Mouse (Mus musculus): Measurements from ENCODE around the gene Abcb4. TPM values are rescaled to one million over a fixed set of nuclear protein-coding genes. Genes with fewer than 3 reads are reported as not detected.
A peak's percentile ranks its signal among the peaks of the same experiment; 100 is the strongest.
"Not testable (repeated sequence)": the region's sequence is repeated elsewhere in the genome, so short reads cannot be mapped to it uniquely, and the experiment has no call there.

Gene Abcb4
- total RNA-seq, 2 experiments from 2014 or later = 229 to 435 TPM

GRCm38 (mm10) chr5:8902141-8902817, 8.8 kb downstream of the Abcb4 start:
- no peak for ATAC-seq (replicated peaks; ENCODE audit: low FRiP score, poor library complexity, severe bottlenecking)

- no peak for ATAC-seq (replicated peaks; ENCODE audit: low FRiP score, poor library complexity, severe bottlenecking)
Observed at GRCm38 (mm10) chr5:8904539-8904938, 11.0 kb downstream of the Abcb4 start.

GRCm38 (mm10) chr5:8911567-8912198, 18.2 kb downstream of the Abcb4 start:
- no peak for ATAC-seq (replicated peaks; ENCODE audit: low FRiP score, poor library complexity, severe bottlenecking)

- no peak for ATAC-seq (replicated peaks; ENCODE audit: low FRiP score, poor library complexity, severe bottlenecking)
Observed at GRCm38 (mm10) chr5:8916400-8916799, 22.9 kb downstream of the Abcb4 start.

GRCm38 (mm10) chr5:8917069-8917468, 23.6 kb downstream of the Abcb4 start:
- ATAC-seq (replicated peaks; ENCODE audit: low FRiP score, poor library complexity, severe bottlenecking) = no peak

- no peak for ATAC-seq (replicated peaks; ENCODE audit: low FRiP score, poor library complexity, severe bottlenecking)
Observed at GRCm38 (mm10) chr5:8928440-8928839, 34.9 kb downstream of the Abcb4 start.

- peak; percentile 37; the same call in 1 of the 2 replicates for ATAC-seq (replicated peaks; ENCODE audit: low FRiP score, poor library complexity, severe bottlenecking)
Observed at GRCm38 (mm10) chr5:8937965-8938364, 44.4 kb downstream of the Abcb4 start.

- ATAC-seq (replicated peaks; ENCODE audit: low FRiP score, poor library complexity, severe bottlenecking) = not testable (repeated sequence)
Observed at GRCm38 (mm10) chr5:8941266-8941665, 47.7 kb downstream of the Abcb4 start.

GRCm38 (mm10) chr5:8943836-8944235, 50.3 kb downstream of the Abcb4 start:
- no peak for ATAC-seq (replicated peaks; ENCODE audit: low FRiP score, poor library complexity, severe bottlenecking)

GRCm38 (mm10) chr5:8947423-8948110, 54.0 kb downstream of the Abcb4 start:
- no peak for ATAC-seq (replicated peaks; ENCODE audit: low FRiP score, poor library complexity, severe bottlenecking)

GRCm38 (mm10) chr5:8953660-8954059, 60.1 kb downstream of the Abcb4 start:
- no peak for ATAC-seq (replicated peaks; ENCODE audit: low FRiP score, poor library complexity, severe bottlenecking)

GRCm38 (mm10) chr5:8955544-8955943, 62.0 kb downstream of the Abcb4 start:
- ATAC-seq (replicated peaks; ENCODE audit: low FRiP score, poor library complexity, severe bottlenecking) = no peak

- 0 out of 2 replicates have a peak, but pooled peaks have one; percentile 48 for ATAC-seq (replicated peaks; ENCODE audit: low FRiP score, poor library complexity, severe bottlenecking)
Observed at GRCm38 (mm10) chr5:8960534-8960933, 67.0 kb downstream of the Abcb4 start.

- ATAC-seq (replicated peaks; ENCODE audit: low FRiP score, poor library complexity, severe bottlenecking) = no peak
Observed at GRCm38 (mm10) chr5:8964487-8964886, 71.0 kb downstream of the Abcb4 start.

GRCm38 (mm10) chr5:8970694-8971093, 77.2 kb downstream of the Abcb4 start:
- no peak for ATAC-seq (replicated peaks; ENCODE audit: low FRiP score, poor library complexity, severe bottlenecking)

- no peak for ATAC-seq (replicated peaks; ENCODE audit: low FRiP score, poor library complexity, severe bottlenecking)
Observed at GRCm38 (mm10) chr5:8972355-8972754, 78.8 kb downstream of the Abcb4 start.

GRCm38 (mm10) chr5:8974721-8975120, 81.2 kb downstream of the Abcb4 start:
- no peak for ATAC-seq (replicated peaks; ENCODE audit: low FRiP score, poor library complexity, severe bottlenecking)

- ATAC-seq (replicated peaks; ENCODE audit: low FRiP score, poor library complexity, severe bottlenecking) = no peak
Observed at GRCm38 (mm10) chr5:8985470-8985869, 92.0 kb downstream of the Abcb4 start.

GRCm38 (mm10) chr5:8987925-8988324, 94.4 kb downstream of the Abcb4 start:
- no peak for ATAC-seq (replicated peaks; ENCODE audit: low FRiP score, poor library complexity, severe bottlenecking)

GRCm38 (mm10) chr5:8990526-8990925, 97.0 kb downstream of the Abcb4 start:
- ATAC-seq (replicated peaks; ENCODE audit: low FRiP score, poor library complexity, severe bottlenecking) = no peak

- ATAC-seq (replicated peaks; ENCODE audit: low FRiP score, poor library complexity, severe bottlenecking) = no peak
Observed at GRCm38 (mm10) chr5:8991626-8992025, 98.1 kb downstream of the Abcb4 start.

Measured in erythroid progenitor cell, adult 5-6 weeks (primary cell).